Mouse (Mus musculus): ENCODE measurements around the gene Bend7. TPM values are rescaled to one million over a fixed set of nuclear protein-coding genes. Genes with fewer than 3 reads are reported as not detected.

The Bend7 gene
- 2.1 and 3.0 TPM in 2 replicates for polyA plus RNA-seq (2015; fragmentation: Nextera tagmentation; extraction: Ambion mirVana)

GRCm38 (mm10) chr2:4717769-4718661 is at the start of gene Bend7:
Gene Bend7, plus strand, starts transcription at chr2:4717831.
- no peak within 1 kb of the TSS for H3K27ac ChIP-seq
- peak within 1 kb of the TSS; percentile 51 for H3K9ac ChIP-seq
- WGBS: under 1% methylated on average over 90 of the region's 124 CpGs

GRCm38 (mm10) chr2:4668626-4669025 is 49.0 kb upstream of the Bend7 start:
- Histone ChIP-seq H3K27me3 (no peaks in the 10 kb centered on the region), H3K9ac (no peak overlapping the region), H3K4me1 (no peaks in the 10 kb centered on the region), H3K4me3 (no peak overlapping the region), H3K4me2 (no peak overlapping the region), H3K36me3 (no peaks in the 10 kb centered on the region), H3K9me3 (no peaks in the 10 kb centered on the region), H3K27ac (no peak overlapping the region)
- 78% methylated on average over 2 of the region's 2 CpGs for WGBS
- ATAC-seq (ENCODE audit: insufficient number of reproducible peaks, low FRiP score, low TSS enrichment, low read depth): no peak

More at GRCm38 (mm10) chr2:4717769-4718661, at the start of gene Bend7:
- peak within 1 kb of the TSS; percentile 71 for H3K4me3 ChIP-seq
- peaks cover 5% of the 10 kb centered on the region for H3K4me1 ChIP-seq
- H3K27me3 ChIP-seq: peaks cover 33% of the 10 kb centered on the region
- peak within 1 kb of the TSS; percentile 90 for H3K4me2 ChIP-seq
- no peak for ATAC-seq (ENCODE audit: insufficient number of reproducible peaks, low FRiP score, low TSS enrichment, low read depth)
- no peaks in the 10 kb centered on the region for H3K36me3 ChIP-seq
- H3K9me3 ChIP-seq: no peaks in the 10 kb centered on the region

- Histone ChIP-seq H3K9ac (no peak overlapping the region), H3K27me3 (no peaks in the 10 kb centered on the region), H3K36me3 (no peaks in the 10 kb centered on the region), H3K4me1 (no peaks in the 10 kb centered on the region), H3K4me2 (no peak overlapping the region), H3K27ac (no peak overlapping the region), H3K4me3 (no peak overlapping the region), H3K9me3 (no peaks in the 10 kb centered on the region)
- 89% methylated on average over 8 of the region's 8 CpGs for WGBS
- no peak for ATAC-seq (ENCODE audit: insufficient number of reproducible peaks, low FRiP score, low TSS enrichment, low read depth)
Measured at GRCm38 (mm10) chr2:4669701-4670100, 47.9 kb upstream of the Bend7 start.

DNA sequence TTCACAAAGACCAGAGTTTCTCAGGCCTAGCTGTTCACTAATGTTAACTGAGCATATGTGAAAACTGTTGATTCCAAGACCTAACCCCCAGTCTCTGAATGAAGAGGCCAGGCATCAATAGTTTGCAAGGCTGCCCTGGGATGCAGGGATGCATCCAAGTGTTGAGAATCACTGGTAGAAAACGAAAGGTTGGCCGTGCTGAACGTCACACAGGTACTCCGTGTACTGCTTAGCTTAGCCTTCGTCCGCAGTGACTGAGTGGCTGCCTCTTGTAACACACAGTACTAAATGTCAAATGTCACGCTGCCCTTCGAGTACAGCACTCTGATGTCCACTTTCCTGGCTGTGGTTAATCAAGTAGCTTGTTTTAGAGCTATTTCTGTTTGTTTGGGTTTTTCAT is 46.0 kb upstream of the Bend7 start:
- no peak overlapping the region for H3K9ac ChIP-seq
- H3K27me3 ChIP-seq: no peaks in the 10 kb centered on the region
- H3K4me3 ChIP-seq: no peak overlapping the region
- no peaks in the 10 kb centered on the region for H3K9me3 ChIP-seq
- no peaks in the 10 kb centered on the region for H3K36me3 ChIP-seq
- H3K27ac ChIP-seq: no peak overlapping the region
- ATAC-seq (ENCODE audit: insufficient number of reproducible peaks, low FRiP score, low TSS enrichment, low read depth): no peak
- 84% methylated on average over 8 of the region's 8 CpGs for WGBS
- no peak overlapping the region for H3K4me2 ChIP-seq
- no peaks in the 10 kb centered on the region for H3K4me1 ChIP-seq

- no peak for ATAC-seq (ENCODE audit: insufficient number of reproducible peaks, low FRiP score, low TSS enrichment, low read depth)
Measured at GRCm38 (mm10) chr2:4679886-4680285, 37.7 kb upstream of the Bend7 start.

GRCm38 (mm10) chr2:4711262-4711661 is 6.4 kb upstream of the Bend7 start:
- no peak overlapping the region for H3K4me3 ChIP-seq
- H3K4me2 ChIP-seq: no peak overlapping the region
- H3K27me3 ChIP-seq: peaks cover 7% of the 10 kb centered on the region; the same call in 1 of the 2 replicates
- H3K9ac ChIP-seq: no peak overlapping the region
- H3K36me3 ChIP-seq: no peaks in the 10 kb centered on the region
- no peaks in the 10 kb centered on the region for H3K4me1 ChIP-seq
- no peaks in the 10 kb centered on the region for H3K9me3 ChIP-seq
- 50% methylated on average over 5 of the region's 5 CpGs for whole genome bisulfite sequencing
- no peak for ATAC-seq (ENCODE audit: insufficient number of reproducible peaks, low FRiP score, low TSS enrichment, low read depth)
- H3K27ac ChIP-seq: no peak overlapping the region

More at GRCm38 (mm10) chr2:4679886-4680285, 37.7 kb upstream of the Bend7 start:
- H3K4me3 ChIP-seq: no peak overlapping the region
- no peaks in the 10 kb centered on the region for H3K36me3 ChIP-seq
- no peaks in the 10 kb centered on the region for H3K4me1 ChIP-seq
- WGBS: 81% methylated on average over 3 of the region's 3 CpGs
- H3K9me3 ChIP-seq: no peaks in the 10 kb centered on the region
- H3K27ac ChIP-seq: no peak overlapping the region
- no peaks in the 10 kb centered on the region for H3K27me3 ChIP-seq
- no peak overlapping the region for H3K9ac ChIP-seq
- no peak overlapping the region for H3K4me2 ChIP-seq

DNA sequence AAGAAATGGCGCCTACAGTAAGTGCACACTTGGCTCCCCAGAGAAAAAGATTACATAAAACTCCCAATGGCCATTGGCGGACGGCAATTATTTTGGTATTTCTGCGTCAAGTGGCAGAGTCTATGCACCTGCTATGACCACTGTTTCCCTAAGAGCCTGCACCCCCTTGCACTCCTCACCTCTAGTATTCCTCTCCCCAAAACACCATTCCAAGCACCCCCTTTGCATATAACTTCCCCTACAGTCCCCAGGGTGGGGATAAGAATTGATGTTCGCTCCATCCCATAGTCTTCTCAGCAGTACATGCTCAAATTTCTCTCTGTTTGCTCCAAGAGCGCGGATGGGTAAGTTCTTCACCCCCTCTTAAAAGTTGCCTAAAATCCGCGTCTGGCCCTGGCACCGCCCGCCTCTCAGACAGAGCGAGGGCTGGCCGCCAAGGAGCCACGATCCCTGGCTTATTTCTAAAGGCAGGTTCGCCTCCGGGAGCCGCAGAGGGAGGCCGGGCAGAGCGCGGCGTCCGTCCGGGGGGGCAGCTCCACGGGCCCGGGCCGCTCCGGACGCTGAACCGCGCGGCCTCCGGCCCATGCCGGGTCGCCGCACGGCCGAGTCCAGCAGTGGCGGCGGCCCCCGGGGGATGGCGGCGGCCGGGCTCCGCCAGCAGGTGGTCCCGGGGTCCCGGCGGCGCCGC is 406 bp upstream of the Bend7 start:
- ATAC-seq (ENCODE audit: insufficient number of reproducible peaks, low FRiP score, low TSS enrichment, low read depth): no peak
- H3K27ac ChIP-seq: no peak overlapping the region
- peaks cover 33% of the 10 kb centered on the region for H3K27me3 ChIP-seq
- H3K4me1 ChIP-seq: peaks cover 5% of the 10 kb centered on the region
- H3K36me3 ChIP-seq: no peaks in the 10 kb centered on the region
- peak overlapping the region; percentile 71 for H3K4me3 ChIP-seq
- H3K9ac ChIP-seq: peak overlapping the region; percentile 51
- WGBS: 3% methylated on average over 39 of the region's 49 CpGs
- no peaks in the 10 kb centered on the region for H3K9me3 ChIP-seq
- peak overlapping the region; percentile 90 for H3K4me2 ChIP-seq

DNA sequence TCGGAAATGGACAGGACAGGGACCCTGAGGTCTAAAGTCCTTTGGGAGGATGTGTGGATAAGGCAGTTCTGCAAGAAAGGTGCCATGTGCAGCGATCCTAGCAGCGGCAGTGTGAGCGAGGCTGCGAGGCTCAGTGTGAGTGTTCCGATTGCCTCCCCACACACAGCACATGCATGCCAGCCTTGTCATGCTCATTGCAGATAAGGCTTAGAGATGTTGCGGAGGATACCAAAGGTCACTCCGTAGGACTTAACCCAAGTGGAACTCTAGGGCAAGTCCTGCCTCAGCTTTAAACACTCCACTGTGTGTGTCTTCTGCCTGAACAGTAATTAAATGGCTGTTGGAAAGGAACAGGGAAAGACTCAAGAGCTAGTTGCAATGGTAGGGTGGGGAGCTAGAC is 5.5 kb downstream of the Bend7 start:
- Histone ChIP-seq H3K4me1 (no peaks in the 10 kb centered on the region; the same call in 1 of the 2 replicates), H3K27ac (no peak overlapping the region), H3K4me3 (no peak overlapping the region), H3K27me3 (peaks cover 14% of the 10 kb centered on the region), H3K36me3 (no peaks in the 10 kb centered on the region), H3K9me3 (no peaks in the 10 kb centered on the region), H3K4me2 (no peak overlapping the region), H3K9ac (no peak overlapping the region)
- no peak for ATAC-seq (ENCODE audit: insufficient number of reproducible peaks, low FRiP score, low TSS enrichment, low read depth)
- 86% methylated on average over 8 of the region's 8 CpGs for WGBS

DNA sequence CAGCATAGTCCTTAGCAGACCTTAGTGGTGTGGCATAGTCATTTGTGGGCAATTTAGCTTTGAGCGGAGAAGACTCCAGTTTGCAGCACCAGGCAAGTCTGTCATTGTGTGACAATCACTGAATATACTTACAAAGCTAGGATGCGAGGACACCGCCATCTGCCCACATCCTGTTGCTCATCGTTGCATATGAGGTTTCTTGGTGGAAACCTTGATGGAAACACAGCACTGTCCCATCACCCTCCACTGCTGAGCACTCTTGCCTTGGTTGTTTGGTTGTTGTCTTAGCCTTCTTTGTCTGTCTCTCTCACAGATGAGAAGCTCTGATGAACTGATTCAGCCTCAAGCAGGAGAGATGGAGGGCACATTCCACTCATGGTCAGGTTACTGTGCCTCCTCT is 12.5 kb downstream of the Bend7 start:
- Histone ChIP-seq H3K4me3 (no peak overlapping the region), H3K4me1 (no peaks in the 10 kb centered on the region), H3K9ac (no peak overlapping the region), H3K9me3 (no peaks in the 10 kb centered on the region), H3K36me3 (no peaks in the 10 kb centered on the region), H3K4me2 (no peak overlapping the region), H3K27me3 (no peaks in the 10 kb centered on the region), H3K27ac (no peak overlapping the region)
- WGBS: 93% methylated on average over 4 of the region's 4 CpGs
- ATAC-seq (ENCODE audit: insufficient number of reproducible peaks, low FRiP score, low TSS enrichment, low read depth): no peak

DNA sequence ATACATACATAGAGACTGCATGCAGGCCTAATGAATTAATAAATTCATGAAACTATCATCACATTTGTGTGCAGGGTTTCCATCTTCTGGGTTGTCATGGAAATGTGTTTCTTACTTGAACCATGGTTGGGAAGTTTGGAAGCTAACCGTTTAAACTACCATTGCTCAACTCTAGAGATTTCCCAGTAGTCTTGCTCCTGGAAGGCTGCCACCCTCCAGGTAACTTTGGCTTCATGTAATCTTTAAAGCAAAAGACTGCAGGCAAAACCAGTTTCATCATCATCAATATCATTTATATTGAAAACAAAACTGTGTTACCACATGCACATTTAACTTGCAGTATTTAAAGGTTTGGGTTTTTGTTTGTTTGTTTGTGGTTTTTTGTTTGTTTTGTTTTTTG is 16.3 kb downstream of the Bend7 start:
- H3K4me2 ChIP-seq: no peak overlapping the region
- 60% methylated on average over 1 of the region's 1 CpGs for WGBS
- no peaks in the 10 kb centered on the region for H3K27me3 ChIP-seq
- no peak for ATAC-seq (ENCODE audit: insufficient number of reproducible peaks, low FRiP score, low TSS enrichment, low read depth)
- H3K27ac ChIP-seq: no peak overlapping the region
- H3K4me3 ChIP-seq: no peak overlapping the region
- no peaks in the 10 kb centered on the region for H3K9me3 ChIP-seq
- H3K36me3 ChIP-seq: no peaks in the 10 kb centered on the region
- no peak overlapping the region for H3K9ac ChIP-seq
- H3K4me1 ChIP-seq: no peaks in the 10 kb centered on the region

- H3K4me2 ChIP-seq: no peak overlapping the region
- H3K9ac ChIP-seq: no peak overlapping the region
- WGBS: 87% methylated on average over 7 of the region's 7 CpGs
- H3K36me3 ChIP-seq: no peaks in the 10 kb centered on the region
- H3K9me3 ChIP-seq: no peaks in the 10 kb centered on the region
- no peak for ATAC-seq (ENCODE audit: insufficient number of reproducible peaks, low FRiP score, low TSS enrichment, low read depth)
- no peaks in the 10 kb centered on the region for H3K4me1 ChIP-seq
- H3K27ac ChIP-seq: no peak overlapping the region
- H3K27me3 ChIP-seq: no peaks in the 10 kb centered on the region
- no peak overlapping the region for H3K4me3 ChIP-seq
Measured at GRCm38 (mm10) chr2:4736095-4736797, 18.6 kb downstream of the Bend7 start.

GRCm38 (mm10) chr2:4736798-4737155 is 19.1 kb downstream of the Bend7 start:
- 82% methylated on average over 4 of the region's 4 CpGs for WGBS
- no peak for ATAC-seq (ENCODE audit: insufficient number of reproducible peaks, low FRiP score, low TSS enrichment, low read depth)
- no peaks in the 10 kb centered on the region for H3K36me3 ChIP-seq
- no peak overlapping the region for H3K9ac ChIP-seq
- H3K4me2 ChIP-seq: no peak overlapping the region
- H3K4me1 ChIP-seq: no peaks in the 10 kb centered on the region
- no peaks in the 10 kb centered on the region for H3K9me3 ChIP-seq
- H3K27me3 ChIP-seq: no peaks in the 10 kb centered on the region
- no peak overlapping the region for H3K27ac ChIP-seq
- H3K4me3 ChIP-seq: no peak overlapping the region
